Mouse (Mus musculus) gastrocnemius, postnatal 36 days (tissue): ENCODE results near the gene Pmp22. TPM values are rescaled to one million over a fixed set of nuclear protein-coding genes. Genes with fewer than 3 reads are reported as not detected.

Experiments
- DNase-seq, 2 experiments: peaks; one replicate each; pipeline ENCODE4 v3.0.0; 2022
- intact Hi-C: fragments of 180-260 bp; cut with DNase I; formaldehyde crosslinking; loops from one replicate; pipeline ENCODE4 v1.15.1; 2025
- long read RNA-seq, 2 experiments: library from polyadenylated mRNA; stranded (forward); transcript quantifications; one replicate each; pipeline ENCODE4 v2.0.0; 2021
- total RNA-seq, 2 experiments: library from RNA; stranded (reverse); gene quantifications; 2 replicates each; pipeline ENCODE4 v1.2.3; 2021

Gene Pmp22
- 10 to 100 TPM; 36.3 to 69.3 TPM for total RNA-seq
- long read RNA-seq, experiment 1, transcript Pmp22-201 (5 exons, 1,800 nt): minor isoform, 25 of 239 reads
- long read RNA-seq, experiment 1, transcript Pmp22-204 (5 exons, 1,822 nt): major isoform, 30 of 239 reads
- long read RNA-seq, experiment 1, partial matches to known transcripts: 111 of 239 reads
- long read RNA-seq, experiment 1, other reads (novel, unspliced or antisense): 71 of 239 reads
- long read RNA-seq, experiment 2, transcript Pmp22-204 (5 exons, 1,822 nt): minor isoform, 11 of 125 reads
- long read RNA-seq, experiment 2, transcript Pmp22-201 (5 exons, 1,800 nt): major isoform, 18 of 125 reads
- long read RNA-seq, experiment 2, partial matches to known transcripts: 0 of 125 reads
- long read RNA-seq, experiment 2, other reads (novel, unspliced or antisense): 95 of 125 reads

- intact Hi-C loops: no loop called here
Measured at GRCm38 (mm10) chr11:63128784-63129183, at the start of gene Pmp22. Pmp22 (plus strand) TSS chr11:63128982.

DNA sequence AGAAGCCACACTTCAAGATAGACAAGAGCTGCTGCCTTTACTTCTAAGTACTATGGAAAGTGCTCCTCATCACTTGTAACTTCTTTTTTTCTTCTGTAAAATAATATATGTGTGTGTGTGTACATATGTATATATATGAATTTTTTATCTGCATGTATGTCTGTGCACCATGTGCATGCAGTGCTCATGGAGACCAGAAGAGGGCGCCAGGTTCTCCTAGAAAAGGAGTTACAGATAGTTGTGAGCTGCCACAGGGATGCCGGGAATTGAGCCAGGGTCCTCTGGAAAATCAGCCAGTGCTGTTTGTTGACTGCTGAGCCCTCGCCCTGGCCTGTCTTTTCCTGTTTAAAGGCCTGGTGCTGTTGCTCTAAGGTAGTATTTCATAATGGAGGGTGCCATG is 44.2 kb upstream of the Pmp22 start:
- intact Hi-C loops: no loop called here
- DNase-seq: no peak

More at GRCm38 (mm10) chr11:63128784-63129183, at the start of gene Pmp22:
- peak in 1 of 2 experiments; percentile 40 for DNase-seq

GRCm38 (mm10) chr11:63088672-63089071 is 40.1 kb upstream of the Pmp22 start:
- DNase-seq: no peak
- intact Hi-C loops: no loop called here

- DNase-seq: no peak
- intact Hi-C loops: no loop called here
Measured at GRCm38 (mm10) chr11:63090210-63090609, 38.6 kb upstream of the Pmp22 start.

GRCm38 (mm10) chr11:63090986-63091385 is 37.8 kb upstream of the Pmp22 start:
- intact Hi-C loops: no loop called here

GRCm38 (mm10) chr11:63092271-63092670 is 36.5 kb upstream of the Pmp22 start:
- intact Hi-C loops: no loop called here
- no peak for DNase-seq

More at GRCm38 (mm10) chr11:63090986-63091385, 37.8 kb upstream of the Pmp22 start:
- DNase-seq: no peak

DNA sequence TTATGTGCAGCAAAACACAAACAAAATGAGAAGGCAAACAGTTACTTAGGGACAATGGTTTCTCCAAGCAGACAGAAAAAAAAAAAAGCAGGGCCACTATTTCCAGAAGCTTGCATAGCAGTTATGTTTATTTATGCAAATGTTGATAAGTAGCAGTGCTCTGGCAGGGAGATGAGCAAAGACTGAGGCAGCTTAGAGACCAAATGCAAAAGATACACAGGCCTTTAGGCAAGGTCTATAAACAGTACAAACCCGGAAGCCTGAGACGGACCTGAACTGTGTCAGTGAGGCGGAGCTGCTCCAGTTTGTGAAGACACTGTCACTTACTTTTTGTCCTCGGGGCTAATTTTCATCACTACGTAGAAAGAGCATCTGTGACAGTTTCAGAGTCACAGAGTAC is 35.2 kb upstream of the Pmp22 start:
- DNase-seq: no peak
- intact Hi-C loops: no loop called here

DNA sequence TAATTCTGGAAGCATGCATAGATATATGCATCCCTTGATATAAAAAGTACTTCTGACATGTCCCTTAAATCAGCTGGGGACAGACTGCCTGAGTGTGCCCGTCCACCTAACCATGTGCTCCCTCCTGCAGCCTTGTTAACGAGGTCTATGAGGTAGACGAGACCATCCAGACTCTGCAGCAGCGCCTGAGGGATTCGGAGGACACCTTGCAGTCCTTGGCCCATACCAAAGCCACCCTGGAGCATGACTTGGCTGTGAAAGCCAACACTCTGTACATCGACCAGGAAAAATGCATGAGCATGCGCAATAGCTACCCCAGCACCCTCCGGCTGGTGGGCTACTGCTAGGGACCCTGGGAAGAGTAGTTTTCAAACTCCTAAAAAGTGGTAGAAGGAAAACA is 34.3 kb upstream of the Pmp22 start:
- no peak for DNase-seq
- intact Hi-C loops: no loop called here

- no peak for DNase-seq
- intact Hi-C loops: no loop called here
Measured at GRCm38 (mm10) chr11:63098016-63098415, 30.8 kb upstream of the Pmp22 start.

GRCm38 (mm10) chr11:63099390-63099789 is 29.4 kb upstream of the Pmp22 start:
- no peak for DNase-seq
- intact Hi-C loops: no loop called here

GRCm38 (mm10) chr11:63103256-63103655 is 25.5 kb upstream of the Pmp22 start:
- intact Hi-C loops: no loop called here
- DNase-seq: no peak

DNA sequence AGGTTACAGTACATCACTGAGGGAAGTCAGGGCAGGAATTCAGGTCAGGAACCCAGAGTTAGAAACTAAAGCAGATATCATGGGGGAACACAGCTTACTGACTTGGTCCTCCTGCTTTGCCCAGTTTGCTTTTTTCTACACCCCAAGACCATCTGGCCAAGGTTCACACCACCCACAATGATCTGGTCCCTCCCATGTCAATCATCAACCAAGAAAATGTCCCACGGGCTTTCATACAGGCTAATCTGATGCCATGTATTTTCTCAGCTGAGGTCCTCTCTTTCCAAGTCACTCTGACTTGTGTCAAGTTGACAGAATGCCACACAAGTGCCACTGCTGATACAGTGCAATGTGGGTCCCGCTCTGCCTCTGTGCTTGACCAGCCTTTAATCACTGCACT is 24.8 kb upstream of the Pmp22 start:
- DNase-seq: no peak
- intact Hi-C loops: no loop called here

DNA sequence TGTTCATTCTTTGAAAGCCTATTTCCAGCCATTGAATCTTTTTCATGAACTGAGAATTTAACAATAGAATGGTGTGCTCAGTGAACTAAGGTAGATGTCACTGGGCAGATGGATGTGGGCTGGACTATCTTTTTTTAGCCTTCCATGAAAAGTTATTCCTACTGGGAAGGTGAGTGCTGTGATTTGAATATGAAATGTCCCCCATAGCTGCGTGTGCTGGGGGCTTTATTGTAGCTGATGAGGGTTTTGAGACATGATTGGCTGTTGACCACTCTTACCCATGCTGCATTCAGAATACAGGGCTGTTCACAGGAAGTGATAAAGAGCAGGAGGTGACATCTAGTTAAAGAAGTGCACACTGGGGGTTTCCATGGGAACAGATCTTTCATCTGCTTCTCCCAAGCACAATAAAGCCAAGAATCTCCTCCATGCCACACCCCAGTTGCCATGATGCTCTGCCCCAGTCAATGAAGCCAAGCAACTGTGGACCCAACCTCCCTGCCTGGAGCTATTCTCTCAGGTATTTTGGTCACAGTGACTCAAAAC is 19.5 kb upstream of the Pmp22 start:
- DNase-seq: no peak
- intact Hi-C loops: no loop called here

DNA sequence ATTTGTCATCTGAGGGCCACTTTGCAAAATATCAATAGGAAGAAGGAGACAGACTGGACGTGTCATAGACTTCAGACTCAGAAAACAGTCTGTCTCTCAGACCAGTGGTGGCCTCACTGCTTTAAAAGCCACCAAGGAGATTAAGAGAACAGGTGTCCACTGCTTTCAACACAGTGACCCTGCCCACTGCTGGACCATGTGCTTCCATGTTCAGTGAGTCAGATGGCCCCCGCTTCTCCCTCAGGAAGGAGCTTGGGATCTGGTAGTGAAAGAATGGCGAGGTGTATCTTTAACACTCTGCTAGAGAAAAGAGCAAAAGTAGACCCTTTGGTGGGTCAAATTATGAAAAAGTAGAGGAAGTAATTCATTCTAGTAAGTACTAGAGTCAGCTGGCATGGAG is 18.5 kb upstream of the Pmp22 start:
- intact Hi-C loops: no loop called here
- no peak for DNase-seq

DNA sequence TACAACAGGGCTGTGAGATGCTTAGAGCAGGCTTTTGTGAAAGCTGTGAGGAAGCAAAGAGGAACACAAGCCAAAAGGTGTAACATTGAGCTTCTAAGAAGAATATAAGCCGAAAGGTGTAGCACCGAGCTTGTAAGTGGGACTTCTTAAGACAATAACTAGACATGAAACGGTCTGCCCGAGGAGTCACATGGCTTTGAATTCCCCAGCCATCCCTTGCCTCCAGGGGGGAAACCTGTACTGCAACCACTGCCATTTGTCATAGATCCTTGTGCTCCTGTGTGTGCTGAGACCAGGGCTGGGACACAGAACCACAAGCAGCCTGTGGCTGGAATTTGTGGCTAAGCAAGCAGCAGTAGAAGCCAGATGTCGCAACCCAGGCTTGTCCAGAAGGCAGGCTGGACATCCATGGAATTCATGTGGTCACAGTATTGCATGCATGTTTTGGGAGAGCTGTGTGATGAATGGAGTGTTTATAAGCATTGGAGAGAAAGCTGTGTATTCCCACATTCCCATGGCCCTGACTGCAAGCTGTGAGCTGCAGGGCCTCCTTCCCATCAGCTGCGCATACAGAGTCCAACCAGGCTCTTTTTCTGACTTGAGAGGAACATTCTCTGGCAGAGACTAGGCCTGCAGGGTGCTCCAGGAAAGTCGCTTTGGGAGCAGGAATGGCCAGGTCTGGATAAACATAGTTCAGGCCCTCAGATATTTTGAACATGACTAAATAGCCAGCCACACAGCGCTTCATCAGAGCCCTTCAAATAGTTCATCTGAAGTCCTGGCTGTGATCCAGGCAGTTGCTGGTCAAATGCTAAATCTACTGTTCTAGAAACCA is 13.8 kb upstream of the Pmp22 start:
- peak; percentile 31 to 55 for DNase-seq
- intact Hi-C loops: no loop called here

DNA sequence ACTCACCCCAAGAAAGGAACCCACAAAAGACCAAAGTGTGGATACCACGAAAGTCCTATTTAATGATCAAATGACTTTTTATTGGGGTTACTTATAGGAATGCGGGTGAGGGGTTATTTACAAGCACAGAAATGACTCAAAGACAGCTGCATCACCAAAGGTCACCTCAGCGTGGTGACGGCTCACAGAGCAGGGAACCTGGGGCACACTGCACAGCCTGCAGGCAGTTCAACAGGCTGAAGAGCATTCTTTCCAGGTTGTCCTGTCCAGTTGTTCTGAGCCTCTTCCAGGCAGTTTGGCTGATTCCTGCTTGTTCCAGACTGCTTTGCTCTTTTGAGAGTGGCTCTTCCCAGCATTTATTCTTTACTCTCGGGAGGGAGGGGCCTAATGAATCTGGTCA is 12.1 kb upstream of the Pmp22 start:
- intact Hi-C loops: no loop called here
- no peak for DNase-seq

DNA sequence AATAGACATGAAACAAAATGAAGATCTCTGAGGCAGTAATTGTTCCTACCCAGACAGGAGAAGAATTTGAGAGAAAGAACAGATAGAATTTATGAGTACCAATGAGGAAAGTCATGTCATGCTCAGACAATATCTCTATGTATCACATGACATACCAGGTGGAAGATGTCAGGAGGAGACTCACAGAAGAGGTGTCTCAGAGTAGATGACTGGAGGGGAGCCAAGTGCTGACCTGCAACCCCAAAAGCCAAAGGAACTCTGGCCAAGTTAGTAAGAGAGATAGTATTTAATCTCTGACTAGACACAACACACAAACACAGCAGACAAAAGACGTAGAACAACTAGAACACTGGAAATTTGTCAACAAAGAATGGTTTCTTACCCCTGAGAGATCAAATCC is 11.5 kb upstream of the Pmp22 start:
- intact Hi-C loops: no loop called here
- no peak for DNase-seq

- intact Hi-C loops: no loop called here
- DNase-seq: peak in 1 of 2 experiments; percentile 14
Measured at GRCm38 (mm10) chr11:63119791-63120190, 9.0 kb upstream of the Pmp22 start.

DNA sequence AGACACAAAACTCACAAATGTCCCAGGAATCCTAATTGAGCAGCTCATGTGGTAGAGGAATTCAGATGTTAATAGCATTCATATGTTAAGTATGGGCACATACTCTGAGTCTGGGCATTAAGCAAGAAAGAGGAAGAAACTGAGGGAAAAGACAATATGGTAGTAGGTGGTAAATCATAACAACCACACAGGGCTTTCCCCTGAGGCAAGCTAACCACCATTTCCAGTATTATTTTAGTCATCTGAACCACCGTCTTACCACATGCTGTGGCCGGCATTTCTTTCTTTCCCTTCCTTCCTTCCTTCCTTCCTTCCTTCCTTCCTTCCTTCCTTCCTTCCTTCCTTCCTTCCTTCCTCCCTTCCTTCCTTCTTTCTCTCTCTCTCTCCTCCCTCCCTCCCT is 6.5 kb upstream of the Pmp22 start:
- intact Hi-C loops: no loop called here
- DNase-seq: no peak

DNA sequence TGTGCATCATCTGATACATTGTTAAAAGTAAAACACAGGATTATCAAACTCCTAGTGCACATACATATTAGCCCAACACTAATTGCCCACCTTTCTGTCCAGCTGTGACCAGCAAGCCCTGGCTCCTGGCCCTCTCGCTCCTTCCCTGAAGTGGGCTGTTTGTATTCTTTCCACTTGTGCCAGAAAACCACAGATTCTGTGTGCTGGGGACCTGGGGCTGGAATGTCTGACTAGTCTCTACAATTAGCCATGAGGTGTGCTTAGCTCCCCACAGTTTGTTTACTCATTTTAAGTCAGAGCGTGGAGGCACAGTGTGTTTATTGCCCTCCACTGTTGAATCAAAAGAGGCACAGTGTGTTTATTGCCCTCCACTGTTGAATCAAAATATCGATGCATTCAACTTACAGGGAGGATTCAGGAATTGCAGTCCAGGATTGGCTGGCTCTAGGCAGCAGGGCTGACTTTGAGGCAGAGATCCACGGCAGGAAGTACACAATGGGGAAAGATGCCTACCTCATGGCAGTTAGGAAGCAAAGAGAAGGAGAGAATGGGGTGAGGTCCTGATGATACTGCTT is 5.9 kb upstream of the Pmp22 start:
- intact Hi-C loops: no loop called here

DNA sequence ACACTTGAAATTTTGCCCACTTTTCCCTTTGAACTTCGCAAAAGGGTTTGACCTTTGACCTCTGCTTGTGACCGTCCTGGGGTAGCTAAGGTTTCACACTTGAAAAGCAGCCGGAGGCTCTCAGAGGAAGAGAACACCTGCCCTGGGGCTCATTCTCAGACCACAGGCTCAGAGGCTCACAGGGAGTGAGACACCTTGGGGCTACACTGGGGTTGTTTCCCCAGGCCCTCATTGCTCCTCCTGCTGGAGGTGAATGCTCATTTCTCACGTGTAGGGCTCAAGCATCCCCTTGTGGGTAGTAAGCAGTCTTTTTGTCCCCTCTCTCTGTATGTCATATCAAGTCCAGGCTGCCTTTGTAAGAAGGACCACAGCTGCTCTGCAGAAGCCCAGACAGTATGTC is 4.5 kb upstream of the Pmp22 start:
- intact Hi-C loops: no loop called here
- DNase-seq: no peak

More for the DNA sequence above, 5.9 kb upstream of the Pmp22 start:
- no peak for DNase-seq
